Mouse (Mus musculus): ENCODE data around the gene Mphosph9.

Mphosph9 gene

GRCm38 (mm10) chr5:124241686-124242444 is 85.9 kb downstream of the Mphosph9 start:
- no peak for DNase-seq (ENCODE audit: extremely low read depth, insufficient read length, low spot score)

DNA sequence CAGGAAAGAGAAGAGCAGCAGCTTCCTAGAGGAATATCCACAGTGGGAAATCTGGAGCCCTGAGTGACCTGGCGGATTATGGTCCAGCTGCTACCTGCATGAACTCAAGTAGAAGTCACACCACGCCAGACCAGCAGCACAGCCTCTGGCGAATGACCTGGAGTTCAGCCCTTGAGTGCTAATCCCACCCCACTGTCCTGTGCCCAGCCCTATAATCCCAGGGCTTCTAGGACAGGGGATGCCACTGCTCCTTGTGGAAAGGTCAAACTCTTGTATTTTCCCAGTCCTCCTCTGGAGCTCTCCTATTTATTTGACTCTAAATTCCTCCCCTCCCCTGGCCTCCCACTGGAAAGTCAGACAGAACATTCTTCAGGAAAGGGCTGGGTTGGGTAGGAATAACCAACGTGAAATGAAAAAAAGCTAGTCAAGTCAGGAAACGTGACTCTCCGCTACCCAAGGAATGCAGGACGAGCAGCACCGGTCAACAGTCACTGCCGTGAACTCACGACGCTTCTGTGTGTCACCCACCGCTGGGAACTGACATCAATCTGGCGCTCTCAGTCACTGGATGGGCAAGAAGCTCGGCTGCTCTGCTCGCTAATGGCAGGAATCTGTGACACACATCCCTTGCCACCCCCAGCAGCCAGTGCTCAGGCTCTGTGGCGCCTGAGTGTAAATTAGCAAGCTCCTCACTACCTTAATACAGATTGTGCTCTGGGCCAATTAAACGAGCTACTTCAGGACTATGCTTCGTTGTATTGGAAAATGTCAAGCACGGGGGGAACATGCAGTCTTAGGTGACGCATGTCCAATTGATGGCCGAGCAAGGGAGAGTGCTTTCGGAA is 86.7 kb downstream of the Mphosph9 start:
- no peak for DNase-seq (ENCODE audit: extremely low read depth, insufficient read length, low spot score)

DNA sequence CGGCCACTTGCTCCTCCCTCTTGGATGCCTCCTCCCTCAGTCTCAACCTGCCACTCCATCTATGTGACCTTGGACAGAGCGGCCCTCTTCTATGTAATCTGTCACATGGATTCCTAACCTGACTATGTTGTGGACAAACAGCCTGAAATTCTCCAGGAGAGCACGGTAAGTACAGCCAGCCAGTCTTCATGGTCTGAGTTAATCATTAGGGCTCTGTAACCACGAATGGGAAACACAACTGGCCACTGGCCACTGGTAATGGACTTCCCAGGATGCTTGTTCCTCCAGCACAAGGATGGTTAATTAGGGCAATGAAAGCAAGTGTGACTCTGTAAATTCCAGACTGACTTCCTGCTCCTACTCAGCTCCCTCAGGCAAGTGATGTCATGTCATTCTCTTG is 91.6 kb downstream of the Mphosph9 start:
- no peak for DNase-seq (ENCODE audit: extremely low read depth, insufficient read length, low spot score)

DNA sequence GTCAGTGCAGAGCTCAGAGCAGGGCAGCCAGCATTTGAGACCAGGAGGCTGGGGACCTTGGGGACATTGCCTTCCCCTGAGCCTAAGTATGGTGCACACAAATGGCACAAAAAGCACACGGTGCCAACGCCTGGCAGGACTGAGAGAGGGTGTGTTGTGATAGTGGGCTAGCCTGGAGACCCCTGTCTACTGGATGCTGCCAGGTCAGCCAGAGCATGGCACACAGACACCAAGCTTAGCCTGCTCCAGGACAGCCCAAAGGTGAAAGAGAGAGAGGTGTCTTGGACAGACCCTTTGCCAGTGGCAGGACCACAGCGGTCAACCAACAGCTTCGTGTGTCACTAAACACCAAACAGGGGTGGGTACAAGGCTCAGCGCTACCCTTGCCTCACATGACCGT is 93.0 kb downstream of the Mphosph9 start:
- DNase-seq (ENCODE audit: extremely low read depth, insufficient read length, low spot score) = no peak

DNA sequence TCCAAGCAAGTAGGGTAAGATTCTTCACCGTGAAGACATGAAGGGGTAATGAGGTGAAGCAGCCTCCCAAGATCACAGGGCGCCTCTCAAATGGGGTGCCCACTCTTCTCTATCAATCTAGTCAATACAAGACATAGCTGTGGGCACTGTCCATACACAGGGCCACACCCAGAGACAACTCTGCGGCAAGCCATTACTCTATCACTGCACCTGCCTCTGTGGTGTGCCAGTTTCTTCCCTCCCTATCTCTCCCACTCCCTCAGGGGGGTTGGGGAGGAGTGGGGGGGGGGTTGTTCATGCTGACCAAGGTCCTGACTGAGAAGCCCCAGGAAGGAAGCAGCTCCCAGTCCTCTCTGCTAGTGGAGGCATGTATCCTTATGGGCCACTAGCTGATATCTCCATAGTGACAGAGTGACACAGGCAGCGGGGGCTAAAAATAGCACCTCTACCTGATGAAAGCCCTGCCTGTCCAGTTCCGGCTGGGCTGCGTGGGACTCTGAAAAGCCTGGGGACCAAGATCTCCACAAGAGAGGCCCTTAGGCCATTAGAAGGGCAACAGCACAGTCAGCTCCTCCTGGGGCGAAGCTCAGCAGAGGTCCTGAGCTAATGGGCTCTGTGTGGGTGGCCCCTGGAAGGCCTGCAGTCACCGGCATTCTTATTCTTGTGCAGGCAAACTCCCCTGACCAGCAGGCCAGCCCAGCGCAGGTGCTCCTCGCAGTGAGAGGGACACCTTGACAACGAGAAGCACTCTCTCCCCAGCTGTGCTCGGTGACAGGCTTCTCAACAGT is 93.7 kb downstream of the Mphosph9 start:
- DNase-seq (ENCODE audit: extremely low read depth, insufficient read length, low spot score) = no peak

DNA sequence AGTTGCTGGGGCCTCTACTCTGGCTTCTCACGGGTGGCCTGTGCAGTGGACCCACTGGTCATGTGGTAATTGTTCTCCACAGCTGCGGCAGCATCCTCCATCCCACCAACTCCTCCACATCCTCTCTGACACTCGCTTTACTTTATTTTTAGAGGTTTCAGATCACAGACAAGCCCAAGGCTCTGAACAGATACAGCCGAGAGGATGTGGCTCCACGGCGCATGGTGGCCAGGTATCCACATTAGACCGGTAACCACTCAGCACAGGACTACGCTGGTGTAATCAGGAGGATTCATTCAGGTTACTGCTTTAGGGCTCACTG is 94.7 kb downstream of the Mphosph9 start:
- no peak for DNase-seq (ENCODE audit: extremely low read depth, insufficient read length, low spot score)

GRCm38 (mm10) chr5:124232360-124233143 is 95.2 kb downstream of the Mphosph9 start:
- DNase-seq (ENCODE audit: extremely low read depth, insufficient read length, low spot score) = no peak

DNA sequence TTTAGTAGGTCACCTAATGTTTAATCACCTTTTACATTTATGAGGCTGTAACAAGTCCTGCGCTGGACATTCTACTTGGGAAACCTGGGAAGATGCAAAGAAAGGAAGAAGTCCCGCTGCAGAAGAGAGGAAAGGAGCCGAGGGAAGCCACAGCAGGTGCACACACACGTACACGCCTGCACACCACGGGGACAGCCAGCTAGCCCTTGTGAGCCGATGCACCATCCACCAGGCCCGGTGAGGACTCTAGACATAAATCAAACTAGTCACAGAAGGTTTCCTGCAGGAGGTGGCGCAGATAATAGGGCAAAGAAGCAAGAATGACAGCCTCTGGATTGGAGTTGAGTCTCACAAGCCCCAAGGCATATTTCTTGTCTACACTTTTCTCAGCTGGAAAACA is 97.3 kb downstream of the Mphosph9 start:
- no peak for DNase-seq (ENCODE audit: extremely low read depth, insufficient read length, low spot score)

DNA sequence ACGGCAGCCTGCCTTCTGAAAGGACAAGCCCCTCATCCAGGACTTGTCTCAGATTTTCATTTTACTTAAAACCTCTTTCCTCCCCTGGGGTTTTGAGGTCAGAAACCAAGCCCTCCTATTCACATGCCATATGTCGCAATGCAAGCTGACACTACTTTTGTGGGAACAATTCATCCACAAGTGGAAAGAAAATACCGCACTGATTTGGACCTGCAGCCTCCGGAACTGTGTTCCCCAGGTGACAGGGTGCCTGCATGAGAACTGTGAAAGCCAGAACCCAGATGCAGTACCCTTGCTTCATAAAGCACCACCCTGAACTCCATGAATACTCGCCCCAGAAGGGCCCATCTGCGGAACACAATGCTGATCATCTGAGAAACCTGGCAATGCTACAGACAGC is 100.6 kb downstream of the Mphosph9 start:
- no peak for DNase-seq (ENCODE audit: extremely low read depth, insufficient read length, low spot score)

DNA sequence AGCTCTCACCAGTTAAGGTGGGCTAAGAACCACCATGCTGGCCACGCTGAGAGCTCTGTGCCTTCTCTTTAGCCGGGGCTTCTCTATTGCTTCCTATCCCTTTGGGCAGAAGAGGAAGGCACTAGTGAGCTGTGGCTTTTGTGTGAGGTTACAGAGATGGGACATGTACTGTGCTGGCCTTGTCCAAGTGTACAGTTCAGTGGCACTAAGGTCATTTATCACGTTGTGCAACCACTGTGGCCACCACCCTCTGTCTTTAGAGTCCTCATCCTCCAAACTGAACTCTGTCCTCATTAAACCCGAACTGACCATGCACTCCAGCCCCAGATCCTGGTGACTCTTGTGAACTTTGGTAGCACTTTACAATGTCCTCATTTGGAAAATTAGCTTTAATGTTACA is 101.3 kb downstream of the Mphosph9 start:
- DNase-seq (ENCODE audit: extremely low read depth, insufficient read length, low spot score) = no peak

DNA sequence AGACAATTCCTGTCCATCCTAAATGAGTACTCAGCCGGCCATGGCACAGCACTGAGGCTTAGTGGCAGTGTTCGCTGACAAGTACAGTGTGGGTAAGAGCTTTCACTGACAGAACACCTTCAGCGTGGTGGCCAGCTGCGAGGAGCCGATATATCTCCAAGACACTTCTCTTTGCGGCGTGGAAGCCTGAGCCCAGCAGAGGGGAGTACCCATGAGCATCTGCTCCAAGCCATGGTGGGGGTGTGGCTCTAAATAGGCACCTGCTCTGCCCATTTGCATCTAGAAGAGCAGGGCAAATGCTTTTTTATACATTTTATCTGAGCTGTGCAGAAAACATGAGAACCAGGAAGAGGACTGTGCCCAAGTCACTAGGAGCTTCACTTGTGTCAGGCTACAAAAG is 101.9 kb downstream of the Mphosph9 start:
- DNase-seq (ENCODE audit: extremely low read depth, insufficient read length, low spot score) = no peak

DNA sequence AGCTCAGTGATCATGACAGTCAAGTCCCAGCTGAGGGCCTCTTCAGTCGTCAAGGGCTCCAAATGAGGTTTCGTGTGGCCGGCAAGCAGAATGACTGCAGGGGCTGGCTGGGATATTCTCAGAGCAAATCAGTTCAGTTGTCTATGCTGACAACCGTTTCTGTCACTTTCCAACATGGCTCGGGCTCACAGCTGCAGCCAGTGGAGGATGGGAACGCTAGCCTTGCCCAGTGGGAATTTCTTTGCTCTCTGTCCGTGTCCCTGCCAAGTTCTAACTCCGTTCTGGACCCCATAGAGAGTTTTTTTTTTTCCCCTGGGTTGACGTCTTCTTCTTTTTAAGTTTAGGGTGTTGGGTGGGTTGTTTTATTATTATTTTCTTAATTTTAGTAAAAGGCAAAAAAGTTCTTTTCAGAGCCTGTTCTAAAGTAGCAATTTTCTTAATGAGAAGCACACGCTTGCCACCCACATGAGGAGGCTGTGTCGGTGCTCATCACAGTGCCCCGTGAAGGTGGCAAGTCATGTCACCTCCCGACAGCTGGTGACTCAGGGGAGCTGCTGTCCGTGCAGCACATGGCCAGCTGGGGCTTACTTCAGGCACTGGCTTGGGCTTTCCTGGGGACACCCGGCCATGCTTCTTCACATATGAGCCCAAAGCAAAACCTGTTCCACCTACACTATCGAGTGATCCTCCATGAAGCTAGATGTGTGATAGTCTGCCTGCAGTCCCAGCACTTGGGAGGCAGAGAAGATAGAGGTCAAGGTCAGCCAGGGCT is 103.3 kb downstream of the Mphosph9 start:
- no peak for DNase-seq (ENCODE audit: extremely low read depth, insufficient read length, low spot score)

DNA sequence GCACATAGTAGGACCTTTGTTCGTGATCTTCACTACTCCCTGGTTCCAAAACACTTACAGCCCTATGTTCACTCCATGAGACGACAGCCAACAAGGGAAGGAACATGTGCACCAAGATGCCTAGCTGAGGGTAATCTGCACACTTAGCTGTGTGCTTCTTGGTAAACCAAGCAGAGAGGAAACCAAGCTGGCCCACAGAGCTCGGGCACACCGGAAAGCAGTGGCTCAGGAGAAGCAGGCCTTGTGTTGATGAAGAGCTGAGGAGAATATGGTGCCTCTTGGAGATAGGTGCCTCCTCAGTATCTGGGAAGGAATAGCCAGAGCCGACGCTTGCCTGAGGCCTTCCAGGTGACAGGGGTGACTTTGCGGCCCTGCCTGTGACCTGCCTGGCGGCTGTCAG is 104.2 kb downstream of the Mphosph9 start:
- DNase-seq (ENCODE audit: extremely low read depth, insufficient read length, low spot score) = no peak

GRCm38 (mm10) chr5:124222696-124223095 is 105.1 kb downstream of the Mphosph9 start:
- DNase-seq (ENCODE audit: extremely low read depth, insufficient read length, low spot score) = no peak

DNA sequence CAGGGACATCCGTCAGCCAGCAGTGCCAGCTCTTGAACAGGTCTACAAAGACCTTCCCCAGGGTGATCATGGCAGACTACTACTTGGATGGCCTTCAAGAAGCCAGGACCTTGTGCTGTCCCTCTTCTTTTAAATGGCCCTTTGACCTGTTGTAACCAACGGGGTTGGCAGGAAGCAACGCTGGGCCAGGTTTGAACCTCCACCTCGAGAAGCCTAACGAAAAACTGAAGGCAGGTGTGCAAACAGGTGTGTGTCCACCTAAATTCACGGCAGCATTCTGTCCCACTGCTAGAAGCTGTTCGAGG is 106.1 kb downstream of the Mphosph9 start:
- no peak for DNase-seq (ENCODE audit: extremely low read depth, insufficient read length, low spot score)

- DNase-seq (ENCODE audit: extremely low read depth, insufficient read length, low spot score) = peak; percentile 73
Observed at GRCm38 (mm10) chr5:124221037-124221735, 106.6 kb downstream of the Mphosph9 start.

DNA sequence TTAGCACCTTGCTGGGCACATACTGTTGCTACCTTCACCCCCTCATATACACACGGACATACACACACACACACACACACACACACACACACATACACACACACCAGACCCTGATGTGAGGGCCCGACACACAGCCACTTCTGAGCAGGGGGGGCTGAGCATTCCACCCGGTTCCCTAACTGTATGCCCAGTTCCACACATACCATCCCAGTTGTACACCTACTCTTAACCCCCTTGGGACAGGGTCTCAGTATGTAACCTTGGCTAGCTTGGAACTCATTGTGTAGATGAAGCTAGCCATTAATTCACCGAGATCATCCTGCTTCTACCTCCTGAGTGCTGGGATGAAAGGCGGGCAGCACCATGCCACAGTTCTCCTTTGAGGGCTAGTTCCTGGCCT is 107.2 kb downstream of the Mphosph9 start:
- DNase-seq (ENCODE audit: extremely low read depth, insufficient read length, low spot score) = no peak

DNA sequence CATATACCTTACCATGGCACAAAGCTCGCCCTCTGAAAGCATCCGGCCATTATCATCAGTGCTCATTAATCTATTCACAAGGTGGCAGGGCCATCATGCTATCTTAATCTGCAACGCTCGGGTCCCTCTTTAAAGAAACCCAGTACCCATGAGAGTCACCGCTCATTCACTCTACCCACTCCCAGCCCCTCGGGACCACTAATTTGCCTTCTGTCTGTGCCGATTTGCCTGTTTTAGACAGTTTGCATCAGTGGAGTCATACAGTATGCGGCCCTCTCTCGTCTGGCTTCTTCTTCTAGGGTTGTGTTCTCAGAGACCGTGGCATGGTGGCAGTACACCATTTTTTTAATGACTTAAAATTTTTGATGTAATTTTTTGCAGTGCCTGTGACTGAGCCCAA is 108.3 kb downstream of the Mphosph9 start:
- DNase-seq (ENCODE audit: extremely low read depth, insufficient read length, low spot score) = no peak

DNA sequence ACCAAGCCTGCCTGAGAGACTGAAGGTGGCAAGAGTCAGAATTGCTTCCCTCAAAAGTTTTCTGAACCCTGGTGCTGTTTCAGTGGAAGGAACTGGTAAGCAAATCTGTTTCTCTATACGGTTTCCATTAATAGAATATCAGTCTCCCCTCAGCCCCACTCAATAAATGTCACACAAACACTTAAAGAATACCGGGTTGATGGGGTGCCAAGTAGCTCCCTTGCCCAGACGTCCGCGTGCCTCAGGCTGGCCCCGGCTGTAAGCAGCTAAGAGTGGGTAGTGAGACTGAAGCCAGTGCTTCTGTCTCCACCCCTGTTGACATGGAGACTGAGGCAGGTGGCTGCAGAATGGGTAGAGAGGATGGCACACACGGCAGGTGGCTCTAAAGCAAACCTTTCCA is 108.8 kb downstream of the Mphosph9 start:
- DNase-seq (ENCODE audit: extremely low read depth, insufficient read length, low spot score) = no peak
